Mouse (Mus musculus) kidney, postnatal 4 days (tissue): Measurements from ENCODE around the gene Mus81.
A peak's percentile ranks its signal among the peaks of the same experiment; 100 is the strongest.

ENCODE experiments used
- DNase-seq, 2 experiments: peaks; one replicate each; pipeline ENCODE4 v3.0.0; 2021; ENCODE audit warnings: mixed read lengths in 2 of 2

Gene Mus81

GRCm38 (mm10) chr19:5433951-5434350 is 54.3 kb downstream of the Mus81 start:
- DNase-seq = no peak

- DNase-seq = peak; percentile 67 to 76
Observed at GRCm38 (mm10) chr19:5432992-5433852, 55.0 kb downstream of the Mus81 start.
